Mouse (Mus musculus) layer of hippocampus, adult 2 months (tissue): ENCODE measurements around the gene Rragd. TPM values are rescaled to one million over a fixed set of nuclear protein-coding genes. Genes with fewer than 3 reads are reported as not detected.
A peak's percentile ranks its signal among the peaks of the same experiment; 100 is the strongest.
"Not testable (repeated sequence)": the region's sequence is repeated elsewhere in the genome, so short reads cannot be mapped to it uniquely, and the experiment has no call there.

Experiments used
- DNase-seq, 2 experiments: peaks; one replicate each; pipeline ENCODE4 v3.0.0; 2022; ENCODE audit warnings: low spot score in 2 of 2
- H3K27ac ChIP-seq: fragments of 200-600 bp; 2 replicates; pipeline ENCODE4 v1.8.1; 2022
- H3K4me3 ChIP-seq: fragments of 200-600 bp; 2 replicates; pipeline ENCODE4 v1.8.1; 2022; ENCODE audit warnings: mild to moderate bottlenecking
- CTCF ChIP-seq: fragments of 200-600 bp; conservative IDR thresholded peaks from 2 replicates; pipeline ENCODE4 v1.8.1; 2022; ENCODE audit warnings: antibody characterized with exemption, mild to moderate bottlenecking, moderate library complexity
- total RNA-seq, 2 experiments: library from RNA; stranded (reverse); gene quantifications; 2 replicates each; pipeline ENCODE4 v1.2.3; 2021

Rragd gene
- total RNA-seq, 2 experiments from 2014 or later, result 62.1 to 68.2 TPM

DNA sequence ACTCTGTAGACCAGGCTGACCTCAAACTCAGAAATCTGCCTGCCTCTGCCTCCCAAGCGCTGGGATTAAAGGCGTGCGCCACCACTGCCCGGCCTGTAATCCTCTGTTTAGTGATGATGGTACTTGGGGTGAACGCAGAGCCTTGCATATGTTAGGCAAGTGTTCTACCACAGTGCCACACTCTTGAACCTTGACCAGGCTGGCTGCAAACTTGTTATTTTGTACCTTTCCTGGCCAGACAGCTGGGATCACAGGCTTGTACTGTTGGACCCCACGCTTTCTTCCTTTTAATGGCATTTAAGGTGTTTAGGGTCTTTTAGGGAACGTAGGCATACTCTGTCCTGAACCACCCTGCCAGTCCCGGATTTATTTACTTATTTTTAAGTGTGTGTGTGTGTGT is 16.2 kb downstream of the Rragd start:
- TF ChIP-seq CTCF, result no peak
- DNase-seq, result no peak
- no peak overlapping the region for H3K27ac ChIP-seq

DNA sequence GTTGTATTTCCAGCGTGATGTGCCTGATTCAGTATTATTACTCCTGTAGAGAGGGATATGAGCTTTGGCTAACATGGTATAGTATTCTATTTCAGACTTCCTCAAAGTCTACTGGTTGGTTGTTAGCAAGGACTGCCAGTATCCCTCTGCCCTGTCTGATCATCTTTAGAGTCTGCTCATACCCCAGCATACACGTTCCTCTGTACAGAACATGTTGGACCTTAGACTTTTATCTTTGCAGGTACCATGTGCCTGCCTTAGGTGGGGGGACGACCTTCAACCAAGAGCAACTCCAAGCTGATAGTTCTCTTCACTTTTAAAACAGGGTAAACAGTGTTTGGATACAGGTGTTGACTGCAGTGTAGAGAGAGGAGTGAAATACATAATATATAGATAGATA is 19.2 kb downstream of the Rragd start:
- Histone ChIP-seq H3K27ac (no peak overlapping the region), H3K4me3 (no peak overlapping the region)
- no peak for TF ChIP-seq CTCF
- DNase-seq, result no peak

More for the DNA sequence above, 16.2 kb downstream of the Rragd start:
- H3K4me3 ChIP-seq, result no peak overlapping the region

DNA sequence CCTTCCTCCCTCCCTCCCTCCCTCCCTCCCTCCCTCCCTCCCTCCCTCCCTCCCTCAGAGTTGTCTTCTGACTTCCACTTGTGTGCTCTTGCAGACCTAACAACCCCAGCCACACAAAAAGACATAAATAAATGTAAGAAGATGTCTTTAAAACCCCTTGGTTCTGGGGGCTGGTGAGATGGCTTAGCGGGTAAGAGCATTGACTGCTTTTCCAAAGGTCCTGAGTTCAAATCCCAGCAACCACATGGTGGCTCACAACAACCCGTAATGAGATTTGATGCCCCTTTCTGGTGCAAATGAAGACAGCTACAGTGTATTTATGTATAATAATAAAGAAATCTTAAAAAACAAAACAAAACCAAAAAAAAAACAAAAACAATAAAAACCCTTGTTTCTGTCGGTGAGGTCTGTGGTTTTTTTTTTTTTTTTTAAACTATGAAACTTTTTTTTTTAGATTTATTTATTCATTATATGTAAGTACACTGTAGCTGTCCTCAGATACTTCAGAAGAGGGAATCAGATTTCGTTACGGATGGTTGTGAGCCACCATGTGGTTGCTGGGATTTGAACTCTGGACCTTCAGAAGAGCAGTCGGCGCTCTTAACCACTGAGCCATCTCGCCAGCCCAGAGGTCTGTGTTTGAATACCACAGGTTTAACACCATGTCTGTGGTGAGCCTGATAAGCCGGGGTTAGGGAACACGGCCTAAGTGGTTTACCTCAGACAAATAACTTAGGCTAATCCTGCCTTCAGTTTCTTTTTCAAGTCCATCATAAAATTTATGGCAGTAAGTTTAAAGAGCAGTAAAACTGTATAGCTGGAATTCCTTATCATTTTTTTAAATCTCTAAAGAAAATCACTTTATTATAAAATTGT is 23.0 kb downstream of the Rragd start:
- not testable (repeated sequence) for H3K4me3 ChIP-seq, DNase-seq, H3K27ac ChIP-seq

- no peak for DNase-seq
- no peak overlapping the region for H3K4me3 ChIP-seq
- TF ChIP-seq CTCF, result no peak
- H3K27ac ChIP-seq, result no peak overlapping the region
Measured at GRCm38 (mm10) chr4:33006844-33007243, 24.0 kb downstream of the Rragd start.

- DNase-seq, result no peak
- Histone ChIP-seq H3K4me3 (no peak overlapping the region), H3K27ac (no peak overlapping the region)
- TF ChIP-seq CTCF, result no peak
Measured at GRCm38 (mm10) chr4:33007443-33008217, 24.8 kb downstream of the Rragd start.

DNA sequence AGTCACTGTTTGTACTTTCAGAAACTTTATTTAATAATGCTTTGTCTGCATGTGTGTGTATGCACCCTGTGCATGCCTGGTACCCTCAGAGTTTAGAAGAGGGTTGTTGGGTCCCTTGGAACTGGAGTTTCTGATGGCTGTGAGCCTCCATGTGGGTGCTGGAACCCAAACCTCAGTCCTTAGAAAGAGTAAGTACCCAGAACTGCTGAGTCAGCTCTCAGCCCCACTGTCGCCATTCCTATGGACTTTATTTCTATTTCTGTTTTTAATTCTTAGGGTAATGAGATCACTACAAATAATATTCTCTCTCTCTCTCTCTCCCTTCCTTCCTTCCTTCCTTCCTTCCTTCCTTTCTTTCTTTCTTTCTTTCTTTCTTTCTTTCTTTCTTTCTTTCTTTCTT is 27.2 kb downstream of the Rragd start:
- Histone ChIP-seq H3K4me3 (no peak overlapping the region), H3K27ac (no peak overlapping the region)
- TF ChIP-seq CTCF, result no peak
- no peak for DNase-seq

DNA sequence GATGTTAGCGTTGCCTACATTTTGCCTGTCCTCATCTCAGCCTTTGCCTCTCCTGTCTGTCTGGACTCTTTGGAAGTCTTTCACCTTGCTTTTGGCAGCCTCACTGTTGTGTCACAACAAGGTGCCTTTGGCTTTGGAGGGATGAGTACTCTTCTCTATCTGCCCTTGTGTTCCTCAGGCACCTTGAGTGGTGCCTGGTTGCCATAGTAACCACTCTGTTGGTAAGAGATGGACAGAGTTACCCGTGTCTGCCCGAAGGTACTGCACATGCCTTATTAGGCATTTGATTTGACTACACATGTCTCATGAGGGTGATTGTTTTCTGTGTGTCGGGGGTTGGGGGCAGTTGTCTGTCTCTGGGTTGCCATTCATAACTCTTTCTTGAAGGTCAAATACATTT is 29.6 kb downstream of the Rragd start:
- DNase-seq, result no peak
- Histone ChIP-seq H3K4me3 (no peak overlapping the region), H3K27ac (no peak overlapping the region)
- no peak for TF ChIP-seq CTCF

GRCm38 (mm10) chr4:33018361-33018999 is 35.6 kb downstream of the Rragd start:
- DNase-seq, result peak; percentile 89 to 94
- peak; percentile 91 for TF ChIP-seq CTCF
- Histone ChIP-seq H3K27ac (no peak overlapping the region), H3K4me3 (no peak overlapping the region)

DNA sequence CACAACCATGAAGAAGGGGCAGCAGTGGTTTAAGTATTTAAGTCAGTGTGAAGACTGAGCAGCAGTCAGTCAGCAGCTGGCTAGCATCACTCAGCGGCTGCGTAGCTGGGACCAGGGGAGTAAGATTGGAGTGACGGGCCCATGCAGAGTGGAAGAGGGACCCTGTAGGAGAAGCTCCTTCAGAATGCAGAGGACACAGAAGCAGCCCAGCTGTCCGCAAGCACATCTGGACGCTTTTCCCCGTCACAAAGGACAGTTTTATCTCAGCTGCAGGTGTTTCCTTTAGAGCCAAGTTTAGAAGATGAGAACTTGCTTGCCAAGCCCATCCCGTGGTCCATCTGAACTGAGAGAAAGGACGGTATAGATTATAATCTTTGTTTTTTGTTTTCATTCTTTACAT is 41.6 kb downstream of the Rragd start:
- no peak for TF ChIP-seq CTCF
- DNase-seq, result no peak
- H3K4me3 ChIP-seq, result no peak overlapping the region

DNA sequence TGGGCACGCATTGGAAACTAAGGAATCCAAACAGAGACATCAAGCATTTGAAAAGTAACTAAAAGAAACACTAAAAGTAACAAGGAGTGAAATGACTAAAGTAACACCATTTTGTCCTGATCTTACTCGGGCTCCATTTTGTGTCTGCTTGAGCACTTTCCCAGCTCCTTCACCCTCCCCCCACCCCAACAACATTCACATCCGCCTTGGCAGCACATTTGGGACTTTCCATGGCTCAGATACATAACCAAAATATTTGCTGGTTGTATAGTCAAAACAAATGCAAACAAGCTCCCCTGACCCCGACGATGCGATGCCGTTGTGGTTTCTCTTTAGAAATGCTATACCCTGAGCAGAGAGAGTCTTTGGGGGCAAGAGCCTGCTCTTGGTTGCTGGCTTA is 46.3 kb downstream of the Rragd start:
- no peak for DNase-seq
- H3K4me3 ChIP-seq, result no peak overlapping the region
- H3K27ac ChIP-seq, result no peak overlapping the region
- TF ChIP-seq CTCF, result no peak

More for the DNA sequence above, 41.6 kb downstream of the Rragd start:
- no peak overlapping the region for H3K27ac ChIP-seq

DNA sequence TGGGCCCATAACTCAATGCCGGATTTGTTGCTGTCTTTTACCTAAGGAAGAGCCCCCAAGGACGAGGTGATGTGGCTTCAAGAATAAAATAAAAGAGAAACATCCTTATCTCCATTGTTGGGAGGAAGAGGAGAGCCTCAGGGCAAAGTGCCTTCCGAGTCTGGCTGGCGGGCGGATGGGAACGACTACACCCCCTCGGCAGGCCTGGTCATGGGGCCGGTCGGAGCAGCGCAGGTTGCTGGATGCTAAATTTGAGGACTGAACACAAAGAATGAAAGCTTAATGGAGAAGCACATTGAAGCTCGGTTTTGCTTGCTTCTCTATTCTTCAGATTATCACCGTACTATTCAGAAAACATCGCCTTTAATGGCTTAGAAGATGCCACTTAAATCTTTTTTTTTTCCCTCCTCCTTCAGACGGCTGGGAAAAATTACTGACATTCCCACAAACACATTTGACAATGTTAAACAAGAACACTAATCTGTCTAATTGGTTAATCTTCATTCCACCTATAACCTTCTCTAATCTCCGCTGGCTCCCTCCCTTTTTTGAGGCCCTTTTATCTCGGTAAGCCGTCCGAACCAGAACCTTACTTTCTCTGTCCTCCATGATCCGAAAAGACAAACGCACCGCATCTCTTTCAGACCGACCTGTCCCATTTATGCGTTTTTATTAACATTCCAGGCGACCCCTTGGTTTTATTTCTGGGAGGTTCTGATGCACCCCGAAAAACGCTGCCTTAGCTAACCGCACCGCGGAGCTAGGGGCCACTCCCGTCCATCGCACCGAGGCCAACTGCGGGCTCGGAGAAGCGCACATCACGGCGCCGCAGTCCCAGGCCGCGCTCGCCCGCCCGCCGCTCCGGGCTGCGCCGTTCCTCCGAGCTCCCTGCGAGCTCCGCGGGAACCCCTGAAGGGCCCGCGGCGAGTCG is 47.7 kb downstream of the Rragd start:
- peak in 1 of 2 experiments; percentile 23 for DNase-seq
- peak overlapping the region; percentile 95 for H3K27ac ChIP-seq
- TF ChIP-seq CTCF, result peak; percentile 14; the same call in 1 of the 2 replicates
- peak overlapping the region; percentile 93 for H3K4me3 ChIP-seq

GRCm38 (mm10) chr4:33031195-33031960 is 48.5 kb downstream of the Rragd start, which contains the start of gene Ube2j1:
Gene Ube2j1 (plus strand): TSS chr4:33031416.
- TF ChIP-seq CTCF, result no peak
- Histone ChIP-seq H3K27ac (peak within 1 kb of the TSS; percentile 95), H3K4me3 (peak within 1 kb of the TSS; percentile 93)
- DNase-seq, result peak; percentile 88
